Mouse (Mus musculus): ENCODE measurements around the gene Gm43552. TPM values are rescaled to one million over a fixed set of nuclear protein-coding genes. Genes with fewer than 3 reads are reported as not detected.

Gene Gm43552
- total RNA-seq, 2 experiments from 2014 or later, result 4.4 to 5.7 TPM

- TF ChIP-seq CTCF (conservative IDR thresholded peaks at IDR 0.05), result no peak
- no peak overlapping the region for H3K27ac ChIP-seq
- H3K4me3 ChIP-seq, result no peak overlapping the region
Measured at GRCm38 (mm10) chr5:65446756-65447155, 45.9 kb downstream of the Gm43552 start.

GRCm38 (mm10) chr5:65444981-65445380 lies 47.7 kb downstream of the Gm43552 start:
- Histone ChIP-seq H3K27ac (no peak overlapping the region), H3K4me3 (no peak overlapping the region)
- TF ChIP-seq CTCF (conservative IDR thresholded peaks at IDR 0.05), result no peak
- DNase-seq (ENCODE audit: low spot score in 2 of 2), result no peak

More at GRCm38 (mm10) chr5:65446756-65447155, 45.9 kb downstream of the Gm43552 start:
- DNase-seq (ENCODE audit: low spot score in 2 of 2), result no peak

GRCm38 (mm10) chr5:65438041-65438440 lies 54.6 kb downstream of the Gm43552 start:
- DNase-seq (ENCODE audit: low spot score in 2 of 2), result no peak
- TF ChIP-seq CTCF (conservative IDR thresholded peaks at IDR 0.05), result no peak
- Histone ChIP-seq H3K4me3 (no peak overlapping the region), H3K27ac (no peak overlapping the region)

GRCm38 (mm10) chr5:65435806-65436561 lies 56.6 kb downstream of the Gm43552 start, which contains the start of gene Ugdh:
Gene Ugdh, minus strand, starts transcription at chr5:65435949.
- peak within 1 kb of the TSS; percentile 95 for H3K4me3 ChIP-seq
- TF ChIP-seq CTCF (conservative IDR thresholded peaks at IDR 0.05), result peak; percentile 27
- DNase-seq (ENCODE audit: low spot score in 2 of 2), result peak; percentile 96
- peak within 1 kb of the TSS; percentile 93 for H3K27ac ChIP-seq

- Histone ChIP-seq H3K4me3 (peak overlapping the region; percentile 95), H3K27ac (peak overlapping the region; percentile 93)
- TF ChIP-seq CTCF (conservative IDR thresholded peaks at IDR 0.05), result no peak
- DNase-seq (ENCODE audit: low spot score in 2 of 2), result no peak
Measured at GRCm38 (mm10) chr5:65435363-65435805, 57.2 kb downstream of the Gm43552 start.

- peak in 1 of 2 experiments; percentile 47 for DNase-seq (ENCODE audit: low spot score in 2 of 2)
- Histone ChIP-seq H3K4me3 (peak overlapping the region; percentile 95), H3K27ac (peak overlapping the region; percentile 93)
- peak; percentile 59 for TF ChIP-seq CTCF (conservative IDR thresholded peaks at IDR 0.05)
Measured at GRCm38 (mm10) chr5:65434471-65435362, 57.9 kb downstream of the Gm43552 start.

- no peak overlapping the region for H3K4me3 ChIP-seq
- H3K27ac ChIP-seq, result no peak overlapping the region
- DNase-seq (ENCODE audit: low spot score in 2 of 2), result no peak
- no peak for TF ChIP-seq CTCF (conservative IDR thresholded peaks at IDR 0.05)
Measured at GRCm38 (mm10) chr5:65429441-65429840, 63.2 kb downstream of the Gm43552 start.

GRCm38 (mm10) chr5:65428321-65428720 lies 64.3 kb downstream of the Gm43552 start:
- TF ChIP-seq CTCF (conservative IDR thresholded peaks at IDR 0.05), result no peak
- H3K27ac ChIP-seq, result no peak overlapping the region
- no peak for DNase-seq (ENCODE audit: low spot score in 2 of 2)
- no peak overlapping the region for H3K4me3 ChIP-seq

GRCm38 (mm10) chr5:65425251-65425650 lies 67.4 kb downstream of the Gm43552 start:
- TF ChIP-seq CTCF (conservative IDR thresholded peaks at IDR 0.05), result no peak
- DNase-seq (ENCODE audit: low spot score in 2 of 2), result no peak
- no peak overlapping the region for H3K27ac ChIP-seq
- no peak overlapping the region for H3K4me3 ChIP-seq

- no peak overlapping the region for H3K4me3 ChIP-seq
- TF ChIP-seq CTCF (conservative IDR thresholded peaks at IDR 0.05), result no peak
- DNase-seq (ENCODE audit: low spot score in 2 of 2), result no peak
- H3K27ac ChIP-seq, result no peak overlapping the region
Measured at GRCm38 (mm10) chr5:65424215-65424614, 68.4 kb downstream of the Gm43552 start.

- Histone ChIP-seq H3K4me3 (no peak overlapping the region), H3K27ac (no peak overlapping the region)
- DNase-seq (ENCODE audit: low spot score in 2 of 2), result no peak
- TF ChIP-seq CTCF (conservative IDR thresholded peaks at IDR 0.05), result no peak
Measured at GRCm38 (mm10) chr5:65422803-65423202, 69.8 kb downstream of the Gm43552 start.

GRCm38 (mm10) chr5:65420822-65421221 lies 71.8 kb downstream of the Gm43552 start:
- H3K27ac ChIP-seq, result no peak overlapping the region
- no peak for TF ChIP-seq CTCF (conservative IDR thresholded peaks at IDR 0.05)
- no peak for DNase-seq (ENCODE audit: low spot score in 2 of 2)
- no peak overlapping the region for H3K4me3 ChIP-seq

GRCm38 (mm10) chr5:65419136-65419535 lies 73.5 kb downstream of the Gm43552 start:
- no peak for DNase-seq (ENCODE audit: low spot score in 2 of 2)
- H3K4me3 ChIP-seq, result no peak overlapping the region
- no peak for TF ChIP-seq CTCF (conservative IDR thresholded peaks at IDR 0.05)
- no peak overlapping the region for H3K27ac ChIP-seq

All from layer of hippocampus, adult 2 months (tissue).